Mouse (Mus musculus): ENCODE measurements around the gene Cntnap2.
"Not testable (repeated sequence)": the region's sequence is repeated elsewhere in the genome, so short reads cannot be mapped to it uniquely, and the experiment has no call there.

Cntnap2 gene

GRCm38 (mm10) chr6:47256918-47257506, 2197.9 kb downstream of the Cntnap2 start:
- no peak for DNase-seq

DNA sequence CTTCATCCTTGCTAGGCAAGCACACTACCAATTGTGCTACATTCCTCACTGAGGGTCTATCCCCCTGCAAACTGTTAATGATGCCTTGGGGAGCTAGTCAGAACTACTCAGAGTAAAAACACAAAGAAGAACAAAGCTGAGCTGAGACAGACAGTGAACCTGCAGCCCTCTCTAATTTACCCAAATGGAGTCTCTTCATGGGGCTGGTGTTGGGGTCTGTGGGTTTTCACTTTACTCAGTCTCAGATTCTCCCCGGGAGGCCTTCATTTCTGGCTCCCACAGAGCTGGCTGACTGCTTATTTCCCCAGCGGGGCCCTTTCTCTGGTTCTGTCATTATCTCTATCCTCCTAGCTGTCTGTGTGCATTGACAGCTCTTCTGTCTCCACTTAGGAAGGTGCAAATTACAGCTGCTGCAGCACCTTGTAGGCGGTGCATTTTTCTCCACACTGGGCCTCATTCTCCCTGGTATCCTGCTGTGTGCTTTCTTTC, 2200.5 kb downstream of the Cntnap2 start:
- no peak for DNase-seq

GRCm38 (mm10) chr6:47267236-47267635, 2208.1 kb downstream of the Cntnap2 start:
- DNase-seq, result no peak

- no peak for DNase-seq
Measured at GRCm38 (mm10) chr6:47269455-47269854, 2210.3 kb downstream of the Cntnap2 start.

GRCm38 (mm10) chr6:47271576-47271975, 2212.4 kb downstream of the Cntnap2 start:
- DNase-seq, result no peak

DNA sequence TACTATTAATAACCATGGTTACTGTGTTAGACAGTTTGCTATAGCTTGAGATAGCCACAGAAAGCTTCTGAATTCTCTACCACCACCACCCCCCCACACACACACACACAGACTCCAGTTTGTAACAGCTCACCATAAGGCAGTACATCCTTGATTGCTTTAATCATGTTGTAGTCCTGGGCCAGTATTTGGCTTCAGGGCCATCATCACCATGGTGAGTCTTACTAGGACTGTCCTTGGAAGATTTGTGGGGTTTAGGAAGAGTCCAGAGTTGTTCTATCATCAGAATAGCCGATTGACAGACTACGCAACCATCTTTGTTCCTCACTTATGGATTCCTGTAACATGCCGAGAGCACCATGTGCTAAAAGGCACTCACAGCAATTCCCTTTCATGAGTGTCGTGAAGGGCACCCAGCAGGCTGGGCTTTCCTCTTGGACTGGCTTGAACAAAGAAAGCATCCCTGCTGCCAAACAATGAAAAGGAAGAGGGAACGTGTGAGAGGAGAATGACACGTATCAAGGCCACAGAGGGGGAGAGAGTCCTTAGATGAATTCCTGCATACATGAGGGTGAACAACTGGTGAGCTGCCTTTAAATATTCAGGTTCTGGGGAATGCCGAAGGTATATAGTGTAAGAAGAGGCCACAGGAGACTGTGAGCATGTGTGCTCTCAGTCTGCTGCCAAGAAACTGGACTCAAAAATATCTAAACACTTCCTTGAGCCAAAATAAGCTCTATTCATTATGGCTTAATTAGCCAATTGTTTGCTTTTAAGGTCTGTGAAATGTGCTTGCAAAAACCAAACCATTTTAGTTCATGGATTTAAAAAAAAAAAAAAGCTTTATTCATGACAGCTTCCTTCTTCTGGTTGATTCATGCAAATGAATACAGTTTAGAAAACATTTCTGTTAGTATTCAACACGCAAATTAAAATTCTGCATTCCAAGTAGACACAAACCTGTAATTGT, 2213.7 kb downstream of the Cntnap2 start:
- DNase-seq, result no peak

- DNase-seq, result no peak
Measured at GRCm38 (mm10) chr6:47275065-47275464, 2215.9 kb downstream of the Cntnap2 start.

DNA sequence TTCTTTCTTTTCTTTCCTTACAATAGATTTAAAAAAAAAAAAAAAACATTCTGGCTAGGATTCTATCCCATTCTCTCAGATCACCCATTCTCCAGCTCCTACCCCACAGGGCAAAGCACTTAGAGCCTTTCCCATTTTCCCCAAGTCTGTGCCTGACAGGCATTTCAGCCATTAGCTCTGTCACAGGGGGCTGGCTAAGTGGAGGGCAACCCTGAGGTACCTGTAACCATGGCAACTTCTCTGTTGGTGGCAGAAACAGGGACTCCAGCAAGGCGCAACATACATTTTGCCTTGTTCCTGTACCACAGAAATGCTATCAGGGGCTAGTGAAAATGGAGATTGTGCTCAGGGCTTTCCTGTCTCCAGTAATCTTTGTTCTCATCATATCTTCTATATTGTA, 2220.0 kb downstream of the Cntnap2 start:
- DNase-seq, result no peak

- no peak for DNase-seq
Measured at GRCm38 (mm10) chr6:47281584-47281983, 2222.4 kb downstream of the Cntnap2 start.

GRCm38 (mm10) chr6:47284794-47285193, 2225.6 kb downstream of the Cntnap2 start:
- DNase-seq, result no peak

GRCm38 (mm10) chr6:47285742-47286141, 2226.6 kb downstream of the Cntnap2 start:
- DNase-seq, result no peak

GRCm38 (mm10) chr6:47286247-47286967, 2227.2 kb downstream of the Cntnap2 start:
- not testable (repeated sequence) for DNase-seq

DNA sequence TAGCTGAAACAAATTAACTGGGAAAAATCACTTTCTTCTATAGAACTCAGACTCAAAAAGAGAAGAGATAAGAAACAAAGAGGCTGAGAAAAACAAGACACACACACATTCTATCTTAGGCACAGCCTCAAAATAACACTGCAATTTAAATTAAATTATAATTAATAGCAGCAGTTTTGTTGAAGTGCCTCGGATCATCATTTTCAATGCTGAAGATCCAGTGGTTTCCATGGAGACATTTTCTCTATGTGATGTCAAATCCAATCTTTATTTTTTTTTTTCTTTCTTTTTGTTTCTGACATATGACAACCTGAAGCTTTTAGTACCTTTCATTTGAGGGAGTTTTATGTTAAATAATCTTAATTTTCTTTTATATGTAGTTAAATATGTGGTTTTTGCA, 2228.6 kb downstream of the Cntnap2 start:
- DNase-seq, result no peak

DNA sequence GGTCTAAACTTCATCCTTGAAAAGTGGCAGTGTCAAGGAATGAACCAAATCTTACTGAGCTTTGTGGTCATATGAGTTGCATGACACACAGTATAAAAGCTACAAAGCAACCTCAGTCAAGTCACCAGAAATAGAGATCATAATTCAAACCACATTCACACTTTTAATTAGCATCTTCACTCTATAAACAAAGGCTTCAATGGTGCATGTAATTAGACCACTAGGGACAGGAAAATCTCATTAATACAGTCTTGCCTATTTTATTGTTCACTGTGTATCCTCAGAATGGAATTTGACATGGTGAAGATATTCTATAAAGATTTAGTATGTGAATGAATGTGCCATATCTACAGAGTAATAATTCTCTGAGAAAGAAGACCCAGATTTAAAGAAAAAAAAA, 2232.8 kb downstream of the Cntnap2 start:
- no peak for DNase-seq

GRCm38 (mm10) chr6:47292437-47292836, 2233.3 kb downstream of the Cntnap2 start:
- no peak for DNase-seq

DNA sequence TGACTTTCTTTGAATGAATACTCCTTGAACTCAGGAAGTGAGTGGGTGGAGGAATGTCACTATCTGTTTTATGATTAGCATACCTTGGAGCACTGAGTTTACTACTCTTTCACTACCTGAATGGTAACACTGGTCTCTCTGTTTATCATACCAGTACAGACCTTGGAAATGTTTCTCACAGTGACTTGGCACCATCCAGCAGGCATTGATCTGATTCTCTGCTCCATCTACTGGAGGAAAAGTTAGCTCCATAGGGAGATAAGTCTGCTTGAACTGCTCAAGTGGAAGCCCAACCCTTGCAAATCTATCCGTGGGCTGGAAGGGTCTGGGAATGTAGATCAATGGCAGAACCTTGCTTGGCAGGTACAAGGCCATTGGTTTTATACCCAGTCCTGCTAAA, 2235.3 kb downstream of the Cntnap2 start:
- no peak for DNase-seq

DNA sequence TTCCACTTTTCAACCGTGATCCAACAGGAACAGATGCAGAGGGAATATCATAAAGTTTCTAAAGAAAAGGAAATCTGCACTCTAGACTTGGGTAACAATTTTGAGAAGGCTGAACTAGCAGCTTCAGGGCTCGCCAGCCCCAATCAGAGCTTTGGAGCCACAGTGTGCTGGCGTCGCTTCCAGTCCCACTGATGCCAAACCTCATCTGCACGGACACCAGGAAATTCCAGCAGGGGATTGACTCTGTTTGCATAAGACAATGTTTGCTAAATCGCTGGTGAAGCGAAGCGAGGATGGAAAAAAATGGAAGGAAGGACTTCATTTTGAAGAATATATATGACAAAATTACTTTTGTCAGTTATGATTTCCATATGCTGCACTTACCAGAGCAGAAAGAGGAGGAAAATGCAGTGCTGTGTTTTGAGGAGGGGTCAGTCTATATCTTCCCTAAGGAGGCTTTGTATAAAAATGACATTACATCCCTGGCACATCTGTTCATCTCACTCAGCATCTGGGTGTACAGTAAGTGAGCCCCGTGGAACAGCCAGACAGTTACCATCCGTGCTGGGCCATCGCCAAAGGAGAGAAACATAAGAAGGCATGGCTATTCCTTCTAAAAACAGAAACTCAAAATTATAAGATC, 2245.8 kb downstream of the Cntnap2 start:
- DNase-seq, result no peak

- no peak for DNase-seq
Measured at GRCm38 (mm10) chr6:47306065-47306798, 2247.1 kb downstream of the Cntnap2 start.

GRCm38 (mm10) chr6:47306954-47307353, 2247.8 kb downstream of the Cntnap2 start:
- DNase-seq, result no peak

DNA sequence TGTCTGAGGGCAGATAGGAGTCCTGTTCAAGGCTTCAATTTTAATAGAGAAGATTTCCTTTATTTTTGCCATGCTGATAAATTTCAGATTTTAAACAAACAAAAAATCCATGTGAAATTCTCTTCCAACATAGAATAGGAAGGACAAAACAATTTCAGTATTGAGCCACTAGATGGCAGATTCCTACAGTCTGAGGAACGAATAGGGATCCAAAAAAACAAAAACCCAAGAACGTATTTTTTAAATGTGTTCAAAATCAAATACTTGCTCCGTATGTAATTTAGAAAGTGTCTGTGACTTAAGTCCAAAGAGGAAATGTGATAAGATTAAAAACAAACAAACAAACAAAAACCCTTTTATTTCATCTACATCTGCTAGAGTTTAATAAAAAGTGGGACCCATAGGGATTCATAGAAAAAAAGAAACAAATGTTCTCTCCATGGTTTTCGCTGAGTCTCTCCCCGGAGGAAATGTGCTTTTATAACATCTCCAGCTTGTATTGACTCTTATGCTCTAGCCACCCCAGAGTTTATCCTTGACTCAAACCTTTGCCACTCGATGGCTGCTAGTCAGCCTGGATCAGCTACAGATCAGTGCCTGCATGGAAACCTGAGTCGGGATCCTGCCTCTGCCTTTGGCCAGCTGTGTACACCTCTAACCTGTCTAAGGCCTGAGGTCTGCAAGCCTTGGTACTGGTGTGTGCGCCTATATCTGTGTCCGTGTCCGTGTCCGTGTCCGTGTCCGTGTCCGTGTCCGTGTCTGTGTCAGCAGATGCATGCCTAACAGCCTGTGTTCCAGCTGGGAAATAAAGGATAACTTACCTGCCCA, 2255.6 kb downstream of the Cntnap2 start:
- peak; percentile 6 for DNase-seq

DNA sequence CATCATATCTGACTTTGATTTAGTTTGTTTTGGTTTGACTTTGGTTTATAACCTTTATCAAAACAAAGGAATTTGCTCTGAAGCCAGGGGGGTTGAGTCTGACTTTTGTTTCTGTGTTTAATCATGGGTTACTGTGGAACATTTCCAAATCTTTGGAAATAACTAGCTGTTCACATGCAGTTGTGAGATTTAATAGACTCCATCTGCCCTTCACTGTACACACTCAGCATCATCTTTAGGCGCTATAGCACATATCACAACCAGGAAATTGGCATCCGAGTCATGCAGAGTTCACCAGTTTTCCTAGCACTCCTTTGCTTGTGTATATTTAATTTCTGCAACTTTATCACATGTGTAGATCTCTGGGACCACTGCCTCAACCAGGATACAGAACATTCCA, 2256.3 kb downstream of the Cntnap2 start:
- DNase-seq, result no peak
